In the genomic region with DNA sequence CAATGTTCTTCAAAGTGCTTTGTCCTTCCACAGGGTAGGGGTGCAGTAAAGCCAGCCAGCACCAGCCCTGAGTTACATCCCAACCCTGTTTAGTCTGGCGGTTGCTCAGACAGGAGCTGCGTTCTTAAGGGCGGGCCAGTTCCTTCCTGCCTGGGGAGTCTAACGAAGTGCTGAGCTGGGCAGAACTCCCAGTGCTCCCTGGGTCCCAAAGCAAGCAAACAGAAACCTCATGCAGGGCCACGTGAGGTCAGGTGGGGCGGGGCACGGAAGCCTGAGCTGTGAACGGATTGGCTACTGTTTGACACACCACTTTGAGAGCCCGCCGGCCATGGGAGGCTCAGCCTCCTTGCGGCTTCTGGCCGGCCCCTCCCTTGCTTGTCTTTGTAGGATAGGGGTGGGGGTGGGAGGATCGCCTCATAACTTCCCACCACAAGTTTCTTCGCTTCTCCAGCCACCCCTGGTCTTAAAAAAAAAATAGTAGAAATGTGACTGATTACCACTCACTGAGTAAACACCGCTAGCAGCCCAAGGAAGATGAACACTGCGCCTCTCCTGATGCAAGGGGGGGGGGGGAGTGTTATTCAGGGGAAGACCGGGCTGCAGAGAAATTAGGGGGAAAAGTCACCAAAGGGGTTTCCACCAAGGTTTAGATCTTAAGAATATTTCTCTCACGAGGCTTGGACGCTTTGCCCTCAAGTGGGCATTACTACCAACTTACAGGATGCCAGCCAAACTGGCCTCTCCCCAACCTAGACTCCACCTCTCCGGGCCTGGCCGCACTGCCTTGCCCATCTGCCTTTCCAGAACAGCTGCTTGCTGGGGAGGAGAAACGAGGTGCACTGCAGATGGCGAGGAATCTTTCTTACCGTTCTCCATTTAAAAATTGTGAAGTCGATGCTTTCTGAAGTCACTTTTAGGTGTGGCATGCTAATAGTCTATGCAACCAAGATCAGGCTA, we compare ENCODE assay signal across 7 mouse cellular contexts.
A peak's percentile ranks its signal among the peaks of the same experiment; 100 is the strongest.
DNase-seq lines count a peak whose midpoint lies in the region; ATAC-seq and TF ChIP-seq lines count a peak whose summit lies in the region.

No protein-coding gene starts in this region.

- no peak overlapping the region for H3K9ac ChIP-seq in intestine, postnatal 0 days (ENCODE audit: low read depth, low read length)
- no peak overlapping the region for H3K9ac ChIP-seq in limb, embryonic 11.5 days (ENCODE audit: low read length)
- H3K9ac ChIP-seq in midbrain, embryonic 13.5 days (replicated peaks), result no peak overlapping the region

- no peaks in the 10 kb centered on the region for H3K27me3 ChIP-seq in intestine, postnatal 0 days (replicated peaks; ENCODE audit: control insufficient read depth, insufficient read depth, low read length)
- 0 out of 2 replicates have a peak, but pooled peaks cover 2% of the 10 kb centered on the region for H3K27me3 ChIP-seq in limb, embryonic 11.5 days (ENCODE audit: control insufficient read depth, insufficient read depth, low read length)
- H3K27me3 ChIP-seq in midbrain, embryonic 13.5 days, result peaks cover 42% of the 10 kb centered on the region
- no peaks in the 10 kb centered on the region for H3K27me3 ChIP-seq in small intestine, adult 2 months (ENCODE audit: control insufficient read depth, insufficient read depth, low read length)

- H3K4me2 ChIP-seq in intestine, postnatal 0 days (replicated peaks; ENCODE audit: low read depth), result peak overlapping the region; percentile 51
- H3K4me2 ChIP-seq in limb, embryonic 11.5 days (ENCODE audit: low read depth, severe bottlenecking), result peak overlapping the region; percentile 21
- H3K4me2 ChIP-seq in midbrain, embryonic 13.5 days (replicated peaks), result peak overlapping the region; percentile 44

- TF ChIP-seq POLR2A in small intestine, adult 2 months (IDR thresholded peaks at IDR 0.05; ENCODE audit: low read depth, low read length), result no peak

- no peaks in the 10 kb centered on the region for H3K36me3 ChIP-seq in intestine, postnatal 0 days (ENCODE audit: control insufficient read depth, insufficient read depth)
- H3K36me3 ChIP-seq in limb, embryonic 11.5 days (ENCODE audit: control insufficient read depth, insufficient read depth, low read length), result no peaks in the 10 kb centered on the region
- no peaks in the 10 kb centered on the region for H3K36me3 ChIP-seq in midbrain, embryonic 13.5 days
- H3K36me3 ChIP-seq in small intestine, adult 2 months (ENCODE audit: control insufficient read depth, insufficient read depth, low read length), result no peaks in the 10 kb centered on the region

- no peak for TF ChIP-seq CTCF in intestine, postnatal 0 days (IDR thresholded peaks at IDR 0.05; ENCODE audit: low read depth)
- TF ChIP-seq CTCF in small intestine, adult 2 months (IDR thresholded peaks at IDR 0.05; ENCODE audit: extremely low read depth, insufficient read length, insufficient replicate concordance, low read depth, low read length), result no peak

- H3K4me3 ChIP-seq in intestine, postnatal 0 days (ENCODE audit: low read depth, low read length), result no peak overlapping the region
- no peak overlapping the region for H3K4me3 ChIP-seq in limb, embryonic 11.5 days (ENCODE audit: low read depth, low read length)
- peak overlapping the region; percentile 19 for H3K4me3 ChIP-seq in midbrain, embryonic 13.5 days (replicated peaks)
- peak overlapping the region; percentile 18 for H3K4me3 ChIP-seq in small intestine, adult 2 months (ENCODE audit: low read depth, low read length)

- no peaks in the 10 kb centered on the region for H3K9me3 ChIP-seq in intestine, postnatal 0 days (ENCODE audit: control insufficient read depth)
- no peaks in the 10 kb centered on the region for H3K9me3 ChIP-seq in limb, embryonic 11.5 days (ENCODE audit: control insufficient read depth, low read length)
- no peaks in the 10 kb centered on the region for H3K9me3 ChIP-seq in midbrain, embryonic 13.5 days

- DNase-seq in adrenal gland, adult 8-10 months, result peak; percentile 91
- peak; percentile 75 for DNase-seq in embryo, embryonic 9.5 days (ENCODE audit: extremely low spot score)
- DNase-seq in gastrocnemius, postnatal 4 days (ENCODE audit: low spot score in 2 of 2), result peak; percentile 68 to 86
- peak; percentile 82 for DNase-seq in limb, embryonic 11.5 days (ENCODE audit: low spot score)

- ATAC-seq in intestine, postnatal 0 days, result peak; percentile 94
- ATAC-seq in limb, embryonic 11.5 days (ENCODE audit: insufficient number of reproducible peaks, low FRiP score, low TSS enrichment, low read depth), result peak; percentile 88
- ATAC-seq in midbrain, embryonic 13.5 days, result peak; percentile 92

- H3K27ac ChIP-seq in intestine, postnatal 0 days (ENCODE audit: low read depth, low read length), result peak overlapping the region; percentile 66
- H3K27ac ChIP-seq in limb, embryonic 11.5 days (replicated peaks; ENCODE audit: low read depth, low read length), result no peak overlapping the region
- no peak overlapping the region for H3K27ac ChIP-seq in midbrain, embryonic 13.5 days
- peak overlapping the region; percentile 83 for H3K27ac ChIP-seq in small intestine, adult 2 months (ENCODE audit: insufficient read depth, low read depth, low read length)

- H3K4me1 ChIP-seq in intestine, postnatal 0 days (replicated peaks; ENCODE audit: control insufficient read depth, insufficient read depth, low read length), result no peaks in the 10 kb centered on the region
- H3K4me1 ChIP-seq in limb, embryonic 11.5 days (ENCODE audit: control insufficient read depth, insufficient read depth, low read length), result no peaks in the 10 kb centered on the region
- peaks cover 3% of the 10 kb centered on the region; the same call in 1 of the 2 replicates for H3K4me1 ChIP-seq in midbrain, embryonic 13.5 days (replicated peaks)
- peaks cover 13% of the 10 kb centered on the region for H3K4me1 ChIP-seq in small intestine, adult 2 months (ENCODE audit: control insufficient read depth, insufficient read depth, insufficient read length, low read length)

- 23% methylated on average over 25 of the region's 25 CpGs for WGBS in intestine, postnatal 0 days
- 21% methylated on average over 25 of the region's 25 CpGs for WGBS in limb, embryonic 11.5 days
- 24% methylated on average over 25 of the region's 25 CpGs for WGBS in midbrain, embryonic 13.5 days
- WGBS in small intestine, adult 2 months, result 15% methylated on average over 25 of the region's 25 CpGs

Comparison
In these comparisons a context has a peak if more than half of its experiments do, and no peak if none do; other contexts are left out.
1. H3K27ac ChIP-seq: peak in intestine, postnatal 0 days (single experiment) and small intestine, adult 2 months (single experiment); none in limb, embryonic 11.5 days (single experiment) and midbrain, embryonic 13.5 days (single experiment).
2. H3K4me3 ChIP-seq: peak in midbrain, embryonic 13.5 days (single experiment) and small intestine, adult 2 months (single experiment); none in intestine, postnatal 0 days (single experiment) and limb, embryonic 11.5 days (single experiment).
3. Peak in every context shown above with its lines, with median percentiles within 50 percentile points of each other: DNase-seq, ATAC-seq and H3K4me2 ChIP-seq.